22 mouse cellular contexts compared by ENCODE assay signal in genomic region chr10:115742634-115743347, GRCm38 (mm10).
DNase-seq lines count a peak whose midpoint lies in the region; ATAC-seq and TF ChIP-seq lines count a peak whose summit lies in the region.
"Had no signal": no experiment of that assay in that cellular context is flagged by ENCODE, and none has a peak within 500 bp of the region (broad histone marks: within the 10 kb centered on the region; RNA-seq: fewer than 3 reads in every experiment).

No protein-coding gene starts in this region.

- peak; percentile 20 for DNase-seq in 3T3-L1 (ENCODE audit: low read depth, low spot score)
- DNase-seq in lung, postnatal 36 days = peak; percentile 54
- no peak for DNase-seq in adrenal gland, postnatal 14 days
- no peak for DNase-seq in embryo, embryonic 9.5 days (ENCODE audit: extremely low spot score)
- no peak for DNase-seq in spleen, postnatal 10 days (ENCODE audit: low spot score in 2 of 2)
- DNase-seq: adrenal gland, adult 8-10 months; cerebellum, adult 2 months; cerebellum, postnatal 25 days; embryo, embryonic 11 days; forebrain, postnatal 0 days; gastrocnemius, postnatal 36 days; kidney, postnatal 36 days; layer of hippocampus, postnatal 36 days; liver, embryonic 13.5 days had no signal

- H3K79me3 ChIP-seq in C2C12 (ENCODE audit: low read depth) = no peaks in the 10 kb centered on the region

- no peaks in the 10 kb centered on the region for H3K79me2 ChIP-seq in C2C12 (ENCODE audit: control insufficient read depth, insufficient read depth)

- 0 out of 2 replicates have a peak, but pooled peaks cover 5% of the 10 kb centered on the region for H3K4me1 ChIP-seq in lung, embryonic 15.5 days
- H3K4me1 ChIP-seq: heart, embryonic 15.5 days; hindbrain, embryonic 15.5 days; intestine, embryonic 15.5 days; limb, embryonic 13.5 days; liver, embryonic 13.5 days; midbrain, embryonic 10.5 days had no signal

- no peak for TF ChIP-seq CTCF in C2C12 (IDR thresholded peaks at IDR 0.05; ENCODE audit: control insufficient read depth, insufficient read depth, insufficient read length)

- no peaks in the 10 kb centered on the region for H3K27me3 ChIP-seq in C2C12 (ENCODE audit: control insufficient read depth, insufficient read depth, insufficient read length)
- no peaks in the 10 kb centered on the region for H3K27me3 ChIP-seq in lung, embryonic 15.5 days
- H3K27me3 ChIP-seq: heart, embryonic 15.5 days; hindbrain, embryonic 15.5 days; intestine, embryonic 15.5 days; limb, embryonic 13.5 days; liver, embryonic 13.5 days had no signal

- 61% methylated on average over 10 of the region's 10 CpGs for WGBS in lung, embryonic 15.5 days

- H3K36me3 ChIP-seq in C2C12 (ENCODE audit: control insufficient read depth, insufficient read depth) = no peaks in the 10 kb centered on the region
- H3K36me3 ChIP-seq in lung, embryonic 15.5 days = no peaks in the 10 kb centered on the region
- H3K36me3 ChIP-seq: heart, embryonic 15.5 days; hindbrain, embryonic 15.5 days; intestine, embryonic 15.5 days; limb, embryonic 13.5 days; liver, embryonic 13.5 days; midbrain, embryonic 10.5 days had no signal

- H3K4me2 ChIP-seq in lung, embryonic 15.5 days = no peak overlapping the region
- H3K4me2 ChIP-seq: heart, embryonic 15.5 days; hindbrain, embryonic 15.5 days; intestine, embryonic 15.5 days; limb, embryonic 13.5 days; liver, embryonic 13.5 days had no signal

- peak overlapping the region; percentile 31; the same call in 1 of the 2 replicates for H3K27ac ChIP-seq in lung, embryonic 15.5 days
- H3K27ac ChIP-seq: heart, embryonic 15.5 days; hindbrain, embryonic 15.5 days; intestine, embryonic 15.5 days; limb, embryonic 13.5 days; liver, embryonic 13.5 days; macrophage; midbrain, embryonic 10.5 days had no signal

- H3K9ac ChIP-seq in lung, embryonic 15.5 days = no peak overlapping the region
- H3K9ac ChIP-seq: forebrain, postnatal 0 days; heart, embryonic 15.5 days; hindbrain, embryonic 15.5 days; intestine, embryonic 15.5 days; limb, embryonic 13.5 days; liver, embryonic 13.5 days had no signal

- H3ac ChIP-seq in C2C12 (ENCODE audit: control insufficient read depth, insufficient read length, low read depth) = no peak overlapping the region

- peak; percentile 80; the same call in 1 of the 2 replicates for ATAC-seq in lung, embryonic 15.5 days (ENCODE audit: borderline replicate concordance, extremely low read depth, low FRiP score, low TSS enrichment)
- ATAC-seq: forebrain, postnatal 0 days; intestine, embryonic 15.5 days had no signal

- H3K4me3 ChIP-seq in C2C12 (ENCODE audit: insufficient read depth, poor library complexity, severe bottlenecking) = no peak overlapping the region
- no peak overlapping the region for H3K4me3 ChIP-seq in lung, embryonic 15.5 days
- H3K4me3 ChIP-seq: heart, embryonic 15.5 days; hindbrain, embryonic 15.5 days; intestine, embryonic 15.5 days; limb, embryonic 13.5 days; liver, embryonic 13.5 days; midbrain, embryonic 10.5 days had no signal

- H3K9me3 ChIP-seq in lung, embryonic 15.5 days = no peaks in the 10 kb centered on the region
- H3K9me3 ChIP-seq: heart, embryonic 15.5 days; hindbrain, embryonic 15.5 days; intestine, embryonic 15.5 days; limb, embryonic 13.5 days; liver, embryonic 13.5 days; midbrain, embryonic 10.5 days had no signal

TF ChIP-seq in C2C12, 6 proteins besides CTCF, POLR2A, EP300 and RAD21:
- no peak for TF ChIP-seq USF1 (IDR thresholded peaks at IDR 0.05; ENCODE audit: low read depth)
- TF ChIP-seq MYOD1 (IDR thresholded peaks at IDR 0.05; ENCODE audit: control insufficient read depth, insufficient read length, low read depth) = no peak
- TF ChIP-seq FOSL1 (IDR thresholded peaks at IDR 0.05; ENCODE audit: insufficient read depth, low read length, poor library complexity, severe bottlenecking) = peak; percentile 39
- TF ChIP-seq MAX (IDR thresholded peaks at IDR 0.05) = peak; percentile 45
- TF ChIP-seq CEBPB (IDR thresholded peaks at IDR 0.05; ENCODE audit: low read depth) = no peak

Comparison
In these comparisons a context has a peak if more than half of its experiments do, and no peak if none do; other contexts are left out.
1. DNase-seq: peak in 3T3-L1 (single experiment) and lung, postnatal 36 days (single experiment); none in adrenal gland, postnatal 14 days (single experiment), embryo, embryonic 9.5 days (single experiment) and spleen, postnatal 10 days (0 of 2).